Mouse (Mus musculus): ENCODE data around the gene Tiparp. TPM values are rescaled to one million over a fixed set of nuclear protein-coding genes. Genes with fewer than 3 reads are reported as not detected.

Gene Tiparp
- total and polyA plus RNA-seq, 3 experiments: 9.6 to 25.1 (median 13.7) TPM

DNA sequence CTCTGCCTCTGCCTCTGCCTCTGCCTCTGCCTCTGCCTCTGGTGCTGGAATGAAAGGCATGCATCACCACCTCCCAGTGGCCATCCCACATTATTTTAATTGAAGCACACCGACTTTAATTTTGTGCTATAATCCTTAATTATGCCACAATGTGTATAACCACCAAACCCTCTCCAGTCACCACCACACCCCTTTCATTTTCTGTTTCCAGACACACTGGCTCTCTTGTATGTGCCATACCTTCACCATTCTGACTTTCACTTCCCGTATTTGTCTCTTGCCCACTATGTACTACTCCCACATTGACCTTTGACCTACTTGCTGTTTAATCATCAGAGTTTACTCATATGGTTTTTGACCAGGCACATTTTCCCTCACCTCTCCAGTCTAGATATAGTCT lies 12.5 kb upstream of the Tiparp start:
- Histone ChIP-seq H3K9ac (ENCODE audit: insufficient read depth, low read depth) (no peak overlapping the region), H3K4me1 (ENCODE audit: control insufficient read depth in 1 of 2, insufficient read depth in 2 of 2) (peaks cover 12 to 35% of the 10 kb centered on the region in 2 experiments), H3K27me3 (replicated peaks) (no peaks in the 10 kb centered on the region), H3K27ac (ENCODE audit: insufficient read depth, low read depth) (peak overlapping the region; percentile 48; the same call in 1 of the 2 replicates), H3K36me3 (replicated peaks in 1 of 2; ENCODE audit: control insufficient read depth in 1 of 2, insufficient read depth in 1 of 2, low read length in 1 of 2) (no peaks in the 10 kb centered on the region), H3K79me2 (replicated peaks; ENCODE audit: control insufficient read depth, extremely low read depth, insufficient read depth, poor library complexity, severe bottlenecking) (no peaks in the 10 kb centered on the region), H3K9me3 (replicated peaks; ENCODE audit: low read length) (peaks cover 3% of the 10 kb centered on the region), H3K4me3 (replicated peaks in 1 of 3; ENCODE audit: low read depth in 2 of 3, low read length in 2 of 3, poor library complexity in 1 of 3) (no peak overlapping the region), H3K4me2 (ENCODE audit: insufficient read depth, low read depth, poor library complexity, severe bottlenecking) (no peak overlapping the region)
- peak; percentile 75 for DNase-seq (ENCODE audit: extremely low read depth)
- dilution Hi-C loops (cut with MboI; ENCODE audit: extremely low pct_ligation_motif_present, extremely low pct_unique_long_range_greater_than_20kb, low sequenced_read_pairs): no loop called here
- in situ Hi-C loops (cut with MboI; ENCODE audit: low pct_ligation_motif_present, low pct_unique_long_range_greater_than_20kb, low sequenced_read_pairs): no loop called here
- peak; percentile 86 for TF ChIP-seq IRF4 (IDR thresholded peaks at IDR 0.05; ENCODE audit: low read depth, low read length)
- 0 out of 2 replicates have a peak, but pooled peaks have one; percentile 52 for TF ChIP-seq BHLHE40 (IDR thresholded peaks at IDR 0.05; ENCODE audit: low read depth, low read length)
- no peak for TF ChIP-seq ZNF384 (IDR thresholded peaks at IDR 0.05; ENCODE audit: low read depth, low read length)
- no peak for TF ChIP-seq ZC3H11A (IDR thresholded peaks at IDR 0.05; ENCODE audit: low read depth, low read length)
- TF ChIP-seq USF1 (IDR thresholded peaks at IDR 0.05; ENCODE audit: low read depth, low read length): no peak
- no peak for TF ChIP-seq MAZ (IDR thresholded peaks at IDR 0.05; ENCODE audit: low read depth, low read length)
- TF ChIP-seq ETS1 (conservative IDR thresholded peaks at IDR 0.05; ENCODE audit: low read depth, low read length): peak; percentile 42; the same call in 1 of the 2 replicates
- TF ChIP-seq EP300 (IDR thresholded peaks at IDR 0.05; ENCODE audit: low read length): peak; percentile 85
- no peak for TF ChIP-seq JUND (conservative IDR thresholded peaks at IDR 0.05; ENCODE audit: low read depth, low read length)

GRCm38 (mm10) chr3:65516526-65516925 lies 11.7 kb upstream of the Tiparp start:
- Histone ChIP-seq H3K36me3 (replicated peaks in 1 of 2; ENCODE audit: control insufficient read depth in 1 of 2, insufficient read depth in 1 of 2, low read length in 1 of 2) (no peaks in the 10 kb centered on the region), H3K27me3 (replicated peaks) (no peaks in the 10 kb centered on the region), H3K4me1 (ENCODE audit: control insufficient read depth in 1 of 2, insufficient read depth in 2 of 2) (peaks cover 12 to 35% of the 10 kb centered on the region in 2 experiments), H3K27ac (ENCODE audit: insufficient read depth, low read depth) (no peak overlapping the region), H3K9ac (ENCODE audit: insufficient read depth, low read depth) (no peak overlapping the region; the same call in 1 of the 2 replicates), H3K9me3 (replicated peaks; ENCODE audit: low read length) (peaks cover 3% of the 10 kb centered on the region), H3K79me2 (replicated peaks; ENCODE audit: control insufficient read depth, extremely low read depth, insufficient read depth, poor library complexity, severe bottlenecking) (no peaks in the 10 kb centered on the region), H3K4me2 (ENCODE audit: insufficient read depth, low read depth, poor library complexity, severe bottlenecking) (peak overlapping the region; percentile 21; the same call in 1 of the 2 replicates), H3K4me3 (replicated peaks in 1 of 3; ENCODE audit: low read depth in 2 of 3, low read length in 2 of 3, poor library complexity in 1 of 3) (no peak overlapping the region)
- peak; percentile 27 for DNase-seq (ENCODE audit: extremely low read depth)
- dilution Hi-C loops (cut with MboI; ENCODE audit: extremely low pct_ligation_motif_present, extremely low pct_unique_long_range_greater_than_20kb, low sequenced_read_pairs) (no loop called here), in situ Hi-C loops (cut with MboI; ENCODE audit: low pct_ligation_motif_present, low pct_unique_long_range_greater_than_20kb, low sequenced_read_pairs) (no loop called here)
- peak; percentile 98 for TF ChIP-seq ZNF384 (IDR thresholded peaks at IDR 0.05; ENCODE audit: low read depth, low read length)
- peak; percentile 77 for TF ChIP-seq ETS1 (conservative IDR thresholded peaks at IDR 0.05; ENCODE audit: low read depth, low read length)
- TF ChIP-seq BHLHE40 (IDR thresholded peaks at IDR 0.05; ENCODE audit: low read depth, low read length): peak; percentile 60
- peak; percentile 41; the same call in 1 of the 2 replicates for TF ChIP-seq JUN (IDR thresholded peaks at IDR 0.05; ENCODE audit: insufficient read depth, low read depth, low read length)
- peak; percentile 81 for TF ChIP-seq EP300 (IDR thresholded peaks at IDR 0.05; ENCODE audit: low read length)
- no peak for TF ChIP-seq PAX5 (IDR thresholded peaks at IDR 0.05; ENCODE audit: low read length)
- TF ChIP-seq MAFK (IDR thresholded peaks at IDR 0.05; ENCODE audit: insufficient replicate concordance, low read length): peak; percentile 53; the same call in 1 of the 2 replicates
- peak; percentile 86; the same call in 1 of the 2 replicates for TF ChIP-seq MEF2A (IDR thresholded peaks at IDR 0.05; ENCODE audit: borderline replicate concordance, low read depth, low read length)
- no peak for TF ChIP-seq MAZ (IDR thresholded peaks at IDR 0.05; ENCODE audit: low read depth, low read length)
- peak; percentile 77 for TF ChIP-seq IRF4 (IDR thresholded peaks at IDR 0.05; ENCODE audit: low read depth, low read length)
- no peak for TF ChIP-seq NELFE (IDR thresholded peaks at IDR 0.05; ENCODE audit: low read depth, low read length)
- TF ChIP-seq TCF12 (IDR thresholded peaks at IDR 0.05; ENCODE audit: low read depth, low read length): peak; percentile 42; the same call in 1 of the 2 replicates
- peak; percentile 58; the same call in 1 of the 2 replicates for TF ChIP-seq SIN3A (IDR thresholded peaks at IDR 0.05; ENCODE audit: low read length)

Data from CH12.LX (cell line).